Mouse (Mus musculus) adrenal gland (tissue): ENCODE data around the gene Sorcs2.
"Not testable (repeated sequence)": the region's sequence is repeated elsewhere in the genome, so short reads cannot be mapped to it uniquely, and the experiment has no call there.

ENCODE experiments used
- intact Hi-C: fragments of 180-260 bp; cut with DNase I; formaldehyde crosslinking; loops from one replicate; pipeline ENCODE4 v1.15.1; 2025

The Sorcs2 gene

GRCm38 (mm10) chr5:36252746-36253504 lies 145.0 kb downstream of the Sorcs2 start:
- intact Hi-C loops: no loop called here

DNA sequence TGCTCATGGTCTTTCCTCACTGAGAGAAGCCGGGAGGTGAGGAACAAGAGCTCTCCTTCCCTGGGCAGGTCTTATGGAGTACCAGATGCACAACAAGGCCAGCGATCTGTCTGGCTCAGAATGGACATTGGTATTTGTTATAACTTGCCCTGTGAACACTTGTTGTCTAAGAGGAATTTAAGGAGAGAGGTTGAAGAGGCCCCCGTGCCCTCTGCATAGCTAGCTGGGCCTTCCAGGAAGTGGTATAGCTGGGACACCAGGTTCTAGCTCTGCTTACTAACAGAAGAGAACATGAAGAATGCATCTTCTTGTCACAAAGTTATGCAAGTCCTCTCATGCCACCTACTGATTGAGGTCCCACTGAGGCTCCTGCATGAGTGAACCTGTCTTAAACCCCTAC lies 149.9 kb downstream of the Sorcs2 start:
- intact Hi-C loops: no loop called here

- intact Hi-C loops: not testable (repeated sequence)
Observed at GRCm38 (mm10) chr5:36237526-36237925, 160.4 kb downstream of the Sorcs2 start.

- intact Hi-C loops: no loop called here
Observed at GRCm38 (mm10) chr5:36230301-36230780, 167.6 kb downstream of the Sorcs2 start.

GRCm38 (mm10) chr5:36228405-36229370 lies 169.3 kb downstream of the Sorcs2 start:
- intact Hi-C loops: loop anchor here (5.0 kb wide), 2 partner anchors 49 to 169 kb away; partner anchors contain the start of gene Sorcs2

- intact Hi-C loops: loop anchor here (5.0 kb wide), 2 partner anchors 51 to 171 kb away; partner anchors contain the start of gene Sorcs2
Observed at GRCm38 (mm10) chr5:36226296-36226695, 171.6 kb downstream of the Sorcs2 start.

GRCm38 (mm10) chr5:36225855-36226254 lies 172.1 kb downstream of the Sorcs2 start:
- intact Hi-C loops: loop anchor here (5.0 kb wide), 2 partner anchors 51 to 171 kb away; partner anchors contain the start of gene Sorcs2

- intact Hi-C loops: loop anchor here (2.0 to 5.0 kb wide), 3 partner anchors 76 to 241 kb away; no protein-coding TSS in a partner anchor
Observed at GRCm38 (mm10) chr5:36223787-36224186, 174.2 kb downstream of the Sorcs2 start.

- intact Hi-C loops: loop anchor here (5.0 kb wide), 2 partner anchors 73 to 238 kb away; no protein-coding TSS in a partner anchor
Observed at GRCm38 (mm10) chr5:36220626-36221025, 177.3 kb downstream of the Sorcs2 start.

DNA sequence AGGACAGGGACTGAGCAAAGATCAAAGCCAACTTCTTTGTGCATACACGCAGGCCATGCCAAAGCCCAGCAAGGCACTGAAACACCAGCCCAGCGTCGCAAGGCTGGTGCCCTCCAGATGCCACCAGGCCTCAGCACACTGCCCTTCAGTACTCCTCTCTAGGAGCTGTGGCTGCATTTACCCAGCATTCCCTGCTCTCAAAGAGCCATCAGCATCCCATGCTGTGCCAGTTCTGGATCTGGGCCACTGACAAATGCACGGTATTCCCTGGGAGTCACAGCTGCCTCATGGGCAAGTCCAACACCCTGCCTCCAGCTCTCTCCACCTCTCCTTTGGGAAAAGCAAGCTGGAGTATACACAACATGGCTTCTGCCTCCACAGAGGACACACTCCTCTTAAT lies 177.8 kb downstream of the Sorcs2 start:
- intact Hi-C loops: loop anchor here (5.0 kb wide), 2 partner anchors 73 to 238 kb away; no protein-coding TSS in a partner anchor

DNA sequence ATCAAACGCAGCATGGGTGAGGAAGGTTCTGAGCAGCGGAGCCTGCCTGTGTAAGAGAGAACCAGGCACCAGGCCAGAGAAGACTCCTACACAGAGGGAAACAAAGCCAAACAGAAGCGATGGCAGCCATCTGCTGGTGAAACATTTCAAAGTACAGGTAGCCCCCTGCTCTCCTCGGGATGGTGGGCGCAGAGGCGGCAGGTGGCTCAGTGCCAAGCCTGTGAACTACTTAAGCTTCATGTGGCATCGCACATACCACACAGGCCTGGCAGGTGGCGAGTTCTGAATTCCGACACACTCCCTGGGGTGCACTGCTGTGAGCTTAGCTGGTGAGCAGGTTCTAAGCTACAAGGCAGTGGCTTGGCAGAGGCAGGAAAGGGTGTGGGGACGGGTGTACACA lies 184.6 kb downstream of the Sorcs2 start:
- intact Hi-C loops: no loop called here

- intact Hi-C loops: no loop called here
Observed at GRCm38 (mm10) chr5:36208803-36209202, 189.1 kb downstream of the Sorcs2 start.

DNA sequence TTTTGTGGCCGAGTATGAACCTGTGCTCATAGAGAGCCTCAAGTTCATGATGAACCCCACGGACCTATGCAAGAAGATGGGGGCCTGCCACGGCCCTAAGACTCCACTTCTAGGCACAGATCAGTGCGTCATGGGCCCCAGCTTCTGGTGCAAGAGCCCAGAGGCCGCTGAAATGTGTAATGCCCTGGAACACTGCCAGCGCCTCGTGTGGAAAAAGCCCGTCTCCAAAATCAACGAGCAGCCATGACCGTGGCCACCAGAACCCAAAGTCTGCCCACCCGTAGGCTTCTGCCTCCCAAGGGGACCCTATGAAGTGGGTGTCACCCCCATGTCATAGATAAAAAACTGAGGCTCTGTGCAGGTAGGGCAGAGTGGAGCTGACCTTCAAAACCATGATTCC lies 192.5 kb downstream of the Sorcs2 start:
- intact Hi-C loops: no loop called here

DNA sequence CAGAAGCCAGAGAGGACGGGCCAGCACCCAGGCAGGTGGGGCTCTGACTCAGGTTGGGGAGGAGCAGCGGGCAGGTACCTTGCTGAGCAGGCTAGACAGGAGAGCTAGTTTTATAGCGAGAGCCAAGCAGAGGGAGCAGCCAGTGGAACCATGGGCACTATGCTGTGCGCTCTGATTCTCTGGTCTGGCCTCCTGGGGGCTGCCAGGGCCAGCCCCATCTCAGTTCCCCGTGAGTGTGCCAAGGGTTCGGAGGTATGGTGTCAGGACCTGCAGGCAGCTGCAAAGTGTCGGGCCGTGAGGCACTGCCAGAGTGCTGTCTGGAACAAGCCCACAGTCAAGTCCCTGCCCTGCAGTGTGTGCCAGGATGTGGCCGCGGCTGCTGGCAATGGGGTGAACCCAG lies 194.0 kb downstream of the Sorcs2 start, which contains the start of gene Psapl1:
TSS of gene Psapl1 (plus strand) at position 106 of the 400 bp plus-strand sequence.
- intact Hi-C loops: no loop called here

- intact Hi-C loops: no loop called here
Observed at GRCm38 (mm10) chr5:36203421-36203820, 194.5 kb downstream of the Sorcs2 start.

- intact Hi-C loops: no loop called here
Observed at GRCm38 (mm10) chr5:36202781-36203180, 195.2 kb downstream of the Sorcs2 start.

DNA sequence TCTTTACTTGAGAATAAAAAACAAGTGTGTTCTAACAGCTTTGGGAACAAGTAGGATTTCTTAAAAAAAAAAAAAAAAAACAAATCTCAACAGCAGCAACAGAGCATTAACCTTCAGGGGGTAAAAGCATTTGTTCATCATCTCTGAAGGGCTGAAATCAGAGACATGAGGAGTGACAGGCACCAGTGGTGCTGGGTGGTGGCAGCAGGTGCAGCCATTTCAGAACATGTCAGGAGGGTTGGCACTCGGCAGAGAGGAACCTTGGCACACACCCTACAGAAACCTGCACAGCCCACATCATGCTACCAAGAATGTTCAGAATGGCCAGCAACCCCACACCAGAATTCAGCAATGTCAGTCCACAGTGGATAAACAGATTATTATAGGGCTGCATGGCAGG lies 198.4 kb downstream of the Sorcs2 start:
- intact Hi-C loops: no loop called here

DNA sequence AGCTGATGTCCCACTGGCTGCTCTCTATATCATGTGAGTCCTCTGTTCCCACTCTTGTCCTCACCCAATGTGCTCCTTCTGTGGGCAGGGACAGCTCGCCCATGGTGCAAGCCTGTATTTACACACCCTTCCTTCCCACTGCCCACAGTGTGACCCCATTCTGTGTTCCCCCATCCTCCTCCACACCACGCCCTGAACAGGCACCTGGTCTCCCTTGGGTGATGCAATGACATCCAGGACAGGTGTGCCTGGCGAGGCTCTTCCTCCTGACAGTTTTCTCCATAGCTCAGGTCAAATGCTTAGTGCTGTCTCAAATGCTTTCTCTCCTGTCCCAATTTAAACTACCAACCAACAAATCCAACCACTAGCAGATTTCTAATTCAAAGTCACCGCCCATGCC lies 202.5 kb downstream of the Sorcs2 start:
- intact Hi-C loops: no loop called here

GRCm38 (mm10) chr5:36194631-36195030 lies 203.3 kb downstream of the Sorcs2 start:
- intact Hi-C loops: no loop called here

- intact Hi-C loops: no loop called here
Observed at GRCm38 (mm10) chr5:36192677-36193076, 205.3 kb downstream of the Sorcs2 start.

GRCm38 (mm10) chr5:36191876-36192275 lies 206.1 kb downstream of the Sorcs2 start:
- intact Hi-C loops: no loop called here
